Mouse (Mus musculus) stomach, embryonic 14.5 days (tissue): ENCODE results near the gene Cyp24a1. TPM values are rescaled to one million over a fixed set of nuclear protein-coding genes. Genes with fewer than 3 reads are reported as not detected.

Experiments
- ATAC-seq: fragments of 200-750 bp; cut with Nextera tagmentation; 2 replicates; pipeline ENCODE4 v1.8.0; 2017; ENCODE audit warnings: low read depth, moderate TSS enrichment; ENCODE audit not compliant: insufficient number of reproducible peaks, insufficient read depth, low FRiP score
- H3K27ac ChIP-seq: fragments of 300-500 bp; sonication (generic); 2 replicates; pipeline ENCODE4 v1.5.1; 2014; ENCODE audit warnings: mild to moderate bottlenecking, low read length, moderate library complexity, mixed read lengths
- H3K27me3 ChIP-seq: fragments of 300-500 bp; sonication (generic); 2 replicates; pipeline ENCODE4 v1.6.1; 2014; ENCODE audit warnings: low read length, control low read depth, mixed read lengths; ENCODE audit not compliant: control insufficient read depth, insufficient read depth
- H3K36me3 ChIP-seq: fragments of 300-500 bp; sonication (generic); 2 replicates; pipeline ENCODE4 v1.6.1; 2014; ENCODE audit warnings: mild to moderate bottlenecking, control low read depth, low read length, moderate library complexity, mixed read lengths; ENCODE audit not compliant: control insufficient read depth, insufficient read depth
- H3K4me1 ChIP-seq: fragments of 300-500 bp; sonication (generic); 2 replicates; pipeline ENCODE4 v1.6.1; 2014; ENCODE audit warnings: low read length, control low read depth, mixed read lengths; ENCODE audit not compliant: control insufficient read depth, insufficient read depth
- H3K4me2 ChIP-seq: fragments of 300-500 bp; sonication (generic); replicated peaks from 2 replicates; pipeline ENCODE4 v1.6.1; 2014; ENCODE audit warnings: low read depth, low read length, control low read depth
- H3K4me3 ChIP-seq: fragments of 300-500 bp; sonication (generic); 2 replicates; pipeline ENCODE4 v1.5.1; 2014; ENCODE audit warnings: low read depth, low read length, control low read depth
- H3K9ac ChIP-seq: fragments of 300-500 bp; sonication (generic); replicated peaks from 2 replicates; pipeline ENCODE4 v1.6.1; 2014; ENCODE audit warnings: low read depth, mild to moderate bottlenecking, control low read depth, low read length, moderate library complexity, mixed read lengths
- H3K9me3 ChIP-seq: fragments of 300-500 bp; sonication (generic); 2 replicates; pipeline ENCODE4 v1.6.1; 2016; ENCODE audit warnings: low read depth, low read length, control low read depth; ENCODE audit not compliant: control insufficient read depth
- WGBS: fragments of 180-500 bp; shearing (Covaris S2); extraction: QIAGEN DNeasy Blood & Tissue Kit; methylation state at CpG from one replicate; pipeline ENCODE4 v1.1.7; 2014; 5-methylcytosine and 5-hydroxymethylcytosine counted together
- polyA plus RNA-seq: library from polyadenylated mRNA; unstranded; fragments of >200 nt; fragmentation: Nextera tagmentation; extraction: Ambion mirVana; gene quantifications from 2 replicates; pipeline ENCODE4 v1.2.1, GENCODE M21; 2014

Gene Cyp24a1
- polyA plus RNA-seq, 1 experiment from 2014 or later, result not detected

- Histone ChIP-seq H3K27me3 (no peaks in the 10 kb centered on the region), H3K9me3 (no peaks in the 10 kb centered on the region), H3K27ac (no peak overlapping the region), H3K4me2 (no peak overlapping the region), H3K9ac (no peak overlapping the region), H3K4me3 (no peak overlapping the region), H3K4me1 (peaks cover 8% of the 10 kb centered on the region; the same call in 1 of the 2 replicates), H3K36me3 (no peaks in the 10 kb centered on the region)
- 6% methylated on average over 10 of the region's 10 CpGs for WGBS
- ATAC-seq, result no peak
Measured at GRCm38 (mm10) chr2:170507734-170508133, 10.8 kb upstream of the Cyp24a1 start.

GRCm38 (mm10) chr2:170503983-170504382 is 7.0 kb upstream of the Cyp24a1 start:
- H3K27me3 ChIP-seq, result no peaks in the 10 kb centered on the region
- no peaks in the 10 kb centered on the region for H3K4me1 ChIP-seq
- no peak overlapping the region for H3K4me2 ChIP-seq
- no peak for ATAC-seq
- H3K4me3 ChIP-seq, result no peak overlapping the region
- no peak overlapping the region for H3K27ac ChIP-seq
- no peak overlapping the region for H3K9ac ChIP-seq
- H3K9me3 ChIP-seq, result no peaks in the 10 kb centered on the region
- H3K36me3 ChIP-seq, result no peaks in the 10 kb centered on the region
- WGBS, result 32% methylated on average over 4 of the region's 4 CpGs

- H3K27ac ChIP-seq, result no peak overlapping the region
- no peak for ATAC-seq
- no peak overlapping the region for H3K9ac ChIP-seq
- WGBS, result 41% methylated on average over 8 of the region's 8 CpGs
- no peaks in the 10 kb centered on the region for H3K4me1 ChIP-seq
- no peaks in the 10 kb centered on the region for H3K36me3 ChIP-seq
- no peaks in the 10 kb centered on the region for H3K9me3 ChIP-seq
- peaks cover under 1% of the 10 kb centered on the region; the same call in 1 of the 2 replicates for H3K27me3 ChIP-seq
- H3K4me2 ChIP-seq, result no peak overlapping the region
- no peak overlapping the region for H3K4me3 ChIP-seq
Measured at GRCm38 (mm10) chr2:170503343-170503742, 6.4 kb upstream of the Cyp24a1 start.

- Histone ChIP-seq H3K36me3 (no peaks in the 10 kb centered on the region), H3K4me2 (no peak overlapping the region), H3K27ac (no peak overlapping the region), H3K4me3 (no peak overlapping the region), H3K4me1 (peaks cover 12% of the 10 kb centered on the region), H3K9me3 (no peaks in the 10 kb centered on the region), H3K27me3 (peaks cover 34% of the 10 kb centered on the region), H3K9ac (no peak overlapping the region)
- ATAC-seq, result no peak
- WGBS, result 17% methylated on average over 8 of the region's 8 CpGs
Measured at GRCm38 (mm10) chr2:170498011-170498410, 1.1 kb upstream of the Cyp24a1 start.

GRCm38 (mm10) chr2:170496154-170496930 is 603 bp downstream of the Cyp24a1 start, which contains the start of gene Pfdn4:
Gene Pfdn4 (plus strand): TSS chr2:170496428.
- H3K4me3 ChIP-seq, result no peak within 1 kb of the TSS; the same call in 1 of the 2 replicates
- H3K4me2 ChIP-seq, result peak within 1 kb of the TSS; percentile 37
- WGBS, result under 1% methylated on average over 46 of the region's 46 CpGs
- H3K36me3 ChIP-seq, result no peaks in the 10 kb centered on the region
- peaks cover 39% of the 10 kb centered on the region for H3K27me3 ChIP-seq
- no peak for ATAC-seq
- no peak within 1 kb of the TSS for H3K27ac ChIP-seq
- H3K4me1 ChIP-seq, result peaks cover 12% of the 10 kb centered on the region
- no peak within 1 kb of the TSS for H3K9ac ChIP-seq
- H3K9me3 ChIP-seq, result no peaks in the 10 kb centered on the region

GRCm38 (mm10) chr2:170494784-170495710 is 1.9 kb downstream of the Cyp24a1 start:
- Histone ChIP-seq H3K4me3 (no peak overlapping the region), H3K27me3 (peaks cover 39% of the 10 kb centered on the region), H3K36me3 (no peaks in the 10 kb centered on the region), H3K9ac (no peak overlapping the region), H3K4me2 (no peak overlapping the region), H3K9me3 (no peaks in the 10 kb centered on the region), H3K27ac (no peak overlapping the region), H3K4me1 (peaks cover 12% of the 10 kb centered on the region)
- 10% methylated on average over 31 of the region's 31 CpGs for WGBS
- no peak for ATAC-seq

- Histone ChIP-seq H3K9me3 (no peaks in the 10 kb centered on the region), H3K27me3 (peaks cover 5% of the 10 kb centered on the region; the same call in 1 of the 2 replicates), H3K9ac (no peak overlapping the region), H3K4me3 (no peak overlapping the region), H3K36me3 (no peaks in the 10 kb centered on the region), H3K27ac (no peak overlapping the region), H3K4me1 (no peaks in the 10 kb centered on the region), H3K4me2 (no peak overlapping the region)
- 60% methylated on average over 26 of the region's 26 CpGs for WGBS
- ATAC-seq, result no peak
Measured at GRCm38 (mm10) chr2:170487890-170488502, 8.9 kb downstream of the Cyp24a1 start.

- H3K4me2 ChIP-seq, result no peak overlapping the region
- no peaks in the 10 kb centered on the region for H3K4me1 ChIP-seq
- no peaks in the 10 kb centered on the region for H3K36me3 ChIP-seq
- H3K4me3 ChIP-seq, result no peak overlapping the region
- H3K9me3 ChIP-seq, result no peaks in the 10 kb centered on the region
- WGBS, result 81% methylated on average over 7 of the region's 7 CpGs
- peaks cover 5% of the 10 kb centered on the region; the same call in 1 of the 2 replicates for H3K27me3 ChIP-seq
- no peak overlapping the region for H3K27ac ChIP-seq
- ATAC-seq, result no peak
- H3K9ac ChIP-seq, result no peak overlapping the region
Measured at GRCm38 (mm10) chr2:170487202-170487601, 9.7 kb downstream of the Cyp24a1 start.
